Mouse (Mus musculus): ENCODE data around the gene Asap2. TPM values are rescaled to one million over a fixed set of nuclear protein-coding genes. Genes with fewer than 3 reads are reported as not detected.

Gene Asap2
- total and polyA plus RNA-seq, 3 experiments, result 0.46 to 1.9 TPM; not detected in 1

DNA sequence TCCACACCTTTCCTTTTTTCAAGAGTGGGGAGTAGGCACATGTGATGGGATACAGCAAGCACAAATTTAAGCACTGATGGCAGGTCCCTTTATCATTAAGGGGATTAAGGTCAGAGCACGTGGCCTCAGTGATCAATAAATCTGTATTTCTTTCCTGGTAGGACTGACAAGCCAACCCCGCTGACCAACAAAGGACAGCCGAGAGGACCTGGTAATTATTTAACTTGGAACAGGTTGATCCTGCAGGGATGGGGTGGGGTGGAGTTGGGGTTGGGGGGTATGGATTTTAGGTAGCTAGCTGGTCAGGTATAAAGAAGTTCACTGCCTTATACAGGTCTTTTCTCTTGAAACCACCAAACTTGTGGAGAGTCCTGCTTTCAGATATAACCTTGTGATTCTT is 274.7 kb downstream of the Asap2 start:
- H3K27me3 ChIP-seq (ENCODE audit: control insufficient read depth in 1 of 2, insufficient read depth in 2 of 2, low read length in 2 of 2), result no peaks in the 10 kb centered on the region
- H3K4me3 ChIP-seq (ENCODE audit: control insufficient read depth in 1 of 2, insufficient read depth in 1 of 2, low read depth in 2 of 2, low read length in 2 of 2), result no peak overlapping the region
- H3K79me2 ChIP-seq (ENCODE audit: control insufficient read depth, insufficient read depth, low read length, poor library complexity), result no peaks in the 10 kb centered on the region
- H3K36me3 ChIP-seq (ENCODE audit: control insufficient read depth in 1 of 2, insufficient read depth in 2 of 2, low read length in 2 of 2), result no peaks in the 10 kb centered on the region
- no peak overlapping the region for H3K9ac ChIP-seq (ENCODE audit: control insufficient read depth, low read depth, low read length, poor library complexity, severe bottlenecking)
- H3K27ac ChIP-seq (ENCODE audit: control insufficient read depth, low read depth, low read length), result no peak overlapping the region
- no peaks in the 10 kb centered on the region for H3K9me3 ChIP-seq (replicated peaks; ENCODE audit: insufficient read depth, low read length)
- no peaks in the 10 kb centered on the region for H3K4me1 ChIP-seq (ENCODE audit: control insufficient read depth in 1 of 2, insufficient read depth in 2 of 2, low read length in 2 of 2)
- TF ChIP-seq POLR2AphosphoS2 (IDR thresholded peaks at IDR 0.05; ENCODE audit: low read length) (no peak), USF1 (IDR thresholded peaks at IDR 0.05; ENCODE audit: low read depth, low read length) (no peak), POLR2A (IDR thresholded peaks at IDR 0.05; ENCODE audit: control insufficient read depth in 1 of 2, insufficient read depth in 1 of 2, low read depth in 1 of 2, low read length in 2 of 2, poor library complexity in 1 of 2) (no peak), MEF2A (IDR thresholded peaks at IDR 0.05; ENCODE audit: extremely low read depth, insufficient replicate concordance, low read depth, low read length, poor library complexity, severe bottlenecking) (no peak), NELFE (IDR thresholded peaks at IDR 0.05; ENCODE audit: low read depth, low read length) (no peak), ZKSCAN1 (IDR thresholded peaks at IDR 0.05; ENCODE audit: low read depth, low read length) (no peak), USF2 (IDR thresholded peaks at IDR 0.05; ENCODE audit: borderline replicate concordance in 1 of 2, insufficient read depth in 1 of 2, low read depth in 1 of 2, low read length in 2 of 2) (no peak), CHD2 (IDR thresholded peaks at IDR 0.05; ENCODE audit: low read length) (no peak), MAFK (IDR thresholded peaks at IDR 0.05; ENCODE audit: borderline replicate concordance, low read depth, low read length) (no peak), TAL1 (IDR thresholded peaks at IDR 0.05; ENCODE audit: low read length) (no peak), GABPA (IDR thresholded peaks at IDR 0.05; ENCODE audit: low read depth, low read length) (no peak), TCF12 (IDR thresholded peaks at IDR 0.05; ENCODE audit: low read depth, low read length) (no peak), JUND (IDR thresholded peaks at IDR 0.05; ENCODE audit: low read depth, low read length) (no peak), MXI1 (IDR thresholded peaks at IDR 0.05; ENCODE audit: low read depth, low read length) (no peak), POLR2AphosphoS5 (IDR thresholded peaks at IDR 0.05; ENCODE audit: borderline replicate concordance, low read depth, low read length) (no peak), KAT2A (conservative IDR thresholded peaks at IDR 0.05; ENCODE audit: low read depth, low read length) (no peak), ELF1 (IDR thresholded peaks at IDR 0.05; ENCODE audit: low read depth, low read length) (no peak)
- no peak for DNase-seq (ENCODE audit: low read depth, low spot score)

DNA sequence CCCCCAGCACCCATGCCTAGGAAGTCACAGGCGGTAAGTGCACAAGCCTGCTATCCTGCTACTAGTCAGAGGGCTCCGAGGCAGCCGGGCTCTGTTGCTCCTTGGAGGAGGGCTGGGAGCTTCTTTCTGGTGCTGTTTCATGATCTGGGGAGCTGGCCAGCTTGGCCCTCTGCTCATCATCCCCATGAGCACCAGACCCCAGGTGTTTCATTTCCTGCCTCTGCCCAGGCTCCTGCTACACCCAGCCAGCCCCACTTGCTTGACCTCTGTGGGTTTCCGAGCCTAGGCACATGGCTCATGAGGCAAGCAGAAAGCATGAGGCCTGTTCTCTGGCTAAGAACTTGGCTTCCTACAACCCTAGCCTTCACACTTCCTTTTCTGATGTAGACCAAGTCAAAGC is 275.2 kb downstream of the Asap2 start:
- Histone ChIP-seq H3K27me3 (ENCODE audit: control insufficient read depth in 1 of 2, insufficient read depth in 2 of 2, low read length in 2 of 2) (no peaks in the 10 kb centered on the region), H3K9ac (ENCODE audit: control insufficient read depth, low read depth, low read length, poor library complexity, severe bottlenecking) (no peak overlapping the region), H3K27ac (ENCODE audit: control insufficient read depth, low read depth, low read length) (no peak overlapping the region), H3K4me1 (ENCODE audit: control insufficient read depth in 1 of 2, insufficient read depth in 2 of 2, low read length in 2 of 2) (no peaks in the 10 kb centered on the region), H3K4me3 (ENCODE audit: control insufficient read depth in 1 of 2, insufficient read depth in 1 of 2, low read depth in 2 of 2, low read length in 2 of 2) (no peak overlapping the region), H3K9me3 (replicated peaks; ENCODE audit: insufficient read depth, low read length) (no peaks in the 10 kb centered on the region), H3K36me3 (ENCODE audit: control insufficient read depth in 1 of 2, insufficient read depth in 2 of 2, low read length in 2 of 2) (no peaks in the 10 kb centered on the region), H3K79me2 (ENCODE audit: control insufficient read depth, insufficient read depth, low read length, poor library complexity) (no peaks in the 10 kb centered on the region)
- no peak for TF ChIP-seq SMC3 (IDR thresholded peaks at IDR 0.05; ENCODE audit: low read depth, low read length)
- TF ChIP-seq MEF2A (IDR thresholded peaks at IDR 0.05; ENCODE audit: extremely low read depth, insufficient replicate concordance, low read depth, low read length, poor library complexity, severe bottlenecking), result no peak
- no peak for TF ChIP-seq ELF1 (IDR thresholded peaks at IDR 0.05; ENCODE audit: low read depth, low read length)
- no peak for TF ChIP-seq ZKSCAN1 (IDR thresholded peaks at IDR 0.05; ENCODE audit: low read depth, low read length)
- TF ChIP-seq TAL1 (IDR thresholded peaks at IDR 0.05; ENCODE audit: low read length), result no peak
- DNase-seq (ENCODE audit: low read depth, low spot score), result no peak

All from MEL (cell line).